Mouse (Mus musculus) neural tube, embryonic 15.5 days (tissue): ENCODE measurements around the gene Rad17. TPM values are rescaled to one million over a fixed set of nuclear protein-coding genes. Genes with fewer than 3 reads are reported as not detected.

ENCODE experiments used
- ATAC-seq: fragments of 200-750 bp; cut with Nextera tagmentation; 2 replicates; pipeline ENCODE4 v1.8.0; 2017; ENCODE audit warnings: mild to moderate bottlenecking, moderate TSS enrichment, moderate library complexity; ENCODE audit not compliant: low FRiP score
- H3K27ac ChIP-seq: fragments of 300-500 bp; sonication (generic); replicated peaks from 2 replicates; pipeline ENCODE4 v1.5.1; 2015; ENCODE audit warnings: mild to moderate bottlenecking, inconsistent platforms
- H3K27me3 ChIP-seq: fragments of 300-500 bp; sonication (generic); replicated peaks from 2 replicates; pipeline ENCODE4 v1.6.1; 2015; ENCODE audit warnings: inconsistent platforms
- H3K36me3 ChIP-seq: fragments of 300-500 bp; sonication (generic); 2 replicates; pipeline ENCODE4 v1.6.1; 2015; ENCODE audit warnings: inconsistent platforms
- H3K4me1 ChIP-seq: fragments of 300-500 bp; sonication (generic); 2 replicates; pipeline ENCODE4 v1.6.1; 2015; ENCODE audit warnings: inconsistent platforms
- H3K4me2 ChIP-seq: fragments of 300-500 bp; sonication (generic); 2 replicates; pipeline ENCODE4 v1.6.1; 2015; ENCODE audit warnings: inconsistent platforms, mild to moderate bottlenecking, moderate library complexity
- H3K4me3 ChIP-seq: fragments of 300-500 bp; sonication (generic); replicated peaks from 2 replicates; pipeline ENCODE4 v1.5.1; 2015; ENCODE audit warnings: mild to moderate bottlenecking, inconsistent platforms
- H3K9ac ChIP-seq: fragments of 300-500 bp; sonication (generic); replicated peaks from 2 replicates; pipeline ENCODE4 v1.6.1; 2015; ENCODE audit warnings: mild to moderate bottlenecking, inconsistent platforms
- H3K9me3 ChIP-seq: fragments of 300-500 bp; sonication (generic); replicated peaks from 2 replicates; pipeline ENCODE4 v1.6.1; 2016; ENCODE audit warnings: inconsistent platforms
- WGBS: fragments of 180-500 bp; shearing (Covaris S2); methylation state at CpG from one replicate; pipeline ENCODE4 v1.1.7; 2015; ENCODE audit warnings: mixed read lengths; 5-methylcytosine and 5-hydroxymethylcytosine counted together
- polyA plus RNA-seq: library from polyadenylated mRNA; unstranded; fragments of >200 nt; fragmentation: Nextera tagmentation; extraction: Ambion mirVana; gene quantifications from 2 replicates; pipeline ENCODE4 v1.2.1, GENCODE M21; 2015

Rad17 gene
- polyA plus RNA-seq, 1 experiment from 2014 or later = 16.2 TPM

- WGBS = 93% methylated on average over 13 of the region's 13 CpGs
- Histone ChIP-seq H3K27ac (no peak overlapping the region), H3K4me2 (no peak overlapping the region), H3K36me3 (0 out of 2 replicates have a peak, but pooled peaks cover 6% of the 10 kb centered on the region), H3K9ac (no peak overlapping the region), H3K4me1 (no peaks in the 10 kb centered on the region), H3K9me3 (0 out of 2 replicates have a peak, but pooled peaks cover 4% of the 10 kb centered on the region), H3K4me3 (no peak overlapping the region), H3K27me3 (no peaks in the 10 kb centered on the region)
- no peak for ATAC-seq
Observed at GRCm38 (mm10) chr13:100611266-100611665, 39.6 kb downstream of the Rad17 start.

GRCm38 (mm10) chr13:100607756-100608155, 43.1 kb downstream of the Rad17 start:
- H3K9me3 ChIP-seq = 0 out of 2 replicates have a peak, but pooled peaks cover 4% of the 10 kb centered on the region
- WGBS = 91% methylated on average over 8 of the region's 8 CpGs
- no peak overlapping the region for H3K9ac ChIP-seq
- no peak overlapping the region for H3K27ac ChIP-seq
- no peak overlapping the region for H3K4me2 ChIP-seq
- H3K4me3 ChIP-seq = no peak overlapping the region
- no peak for ATAC-seq
- 0 out of 2 replicates have a peak, but pooled peaks cover 6% of the 10 kb centered on the region for H3K36me3 ChIP-seq
- H3K4me1 ChIP-seq = no peaks in the 10 kb centered on the region
- no peaks in the 10 kb centered on the region for H3K27me3 ChIP-seq

GRCm38 (mm10) chr13:100605845-100606244, 45.0 kb downstream of the Rad17 start:
- no peak for ATAC-seq
- Histone ChIP-seq H3K9me3 (0 out of 2 replicates have a peak, but pooled peaks cover 4% of the 10 kb centered on the region), H3K27me3 (no peaks in the 10 kb centered on the region), H3K4me3 (no peak overlapping the region), H3K4me1 (no peaks in the 10 kb centered on the region), H3K36me3 (no peaks in the 10 kb centered on the region), H3K9ac (no peak overlapping the region), H3K27ac (no peak overlapping the region), H3K4me2 (no peak overlapping the region)
- 67% methylated on average over 1 of the region's 1 CpGs for WGBS

GRCm38 (mm10) chr13:100603738-100604095, 47.1 kb downstream of the Rad17 start:
- Histone ChIP-seq H3K4me2 (no peak overlapping the region), H3K4me1 (no peaks in the 10 kb centered on the region)
- 90% methylated on average over 11 of the region's 11 CpGs for WGBS

GRCm38 (mm10) chr13:100603031-100603737, 47.7 kb downstream of the Rad17 start:
- no peaks in the 10 kb centered on the region for H3K27me3 ChIP-seq
- 0 out of 2 replicates have a peak, but pooled peaks cover 4% of the 10 kb centered on the region for H3K9me3 ChIP-seq
- no peak overlapping the region for H3K4me3 ChIP-seq
- ATAC-seq = no peak
- no peak overlapping the region for H3K9ac ChIP-seq
- no peak overlapping the region for H3K27ac ChIP-seq
- 92% methylated on average over 10 of the region's 10 CpGs for WGBS
- H3K4me2 ChIP-seq = no peak overlapping the region
- no peaks in the 10 kb centered on the region for H3K4me1 ChIP-seq
- H3K36me3 ChIP-seq = no peaks in the 10 kb centered on the region

More at GRCm38 (mm10) chr13:100603738-100604095, 47.1 kb downstream of the Rad17 start:
- no peak for ATAC-seq
- Histone ChIP-seq H3K36me3 (no peaks in the 10 kb centered on the region), H3K4me3 (no peak overlapping the region), H3K9ac (no peak overlapping the region), H3K27me3 (no peaks in the 10 kb centered on the region), H3K9me3 (0 out of 2 replicates have a peak, but pooled peaks cover 4% of the 10 kb centered on the region), H3K27ac (no peak overlapping the region)

- ATAC-seq = no peak
- Histone ChIP-seq H3K4me1 (no peaks in the 10 kb centered on the region), H3K4me2 (no peak overlapping the region), H3K27me3 (no peaks in the 10 kb centered on the region), H3K9me3 (no peaks in the 10 kb centered on the region), H3K4me3 (no peak overlapping the region), H3K27ac (no peak overlapping the region), H3K36me3 (no peaks in the 10 kb centered on the region), H3K9ac (no peak overlapping the region)
- WGBS = 57% methylated on average over 5 of the region's 5 CpGs
Observed at GRCm38 (mm10) chr13:100602239-100602902, 48.5 kb downstream of the Rad17 start.

GRCm38 (mm10) chr13:100601034-100601433, 49.8 kb downstream of the Rad17 start:
- Histone ChIP-seq H3K36me3 (no peaks in the 10 kb centered on the region), H3K4me2 (no peak overlapping the region), H3K4me3 (no peak overlapping the region), H3K27ac (no peak overlapping the region), H3K4me1 (no peaks in the 10 kb centered on the region), H3K27me3 (no peaks in the 10 kb centered on the region), H3K9ac (no peak overlapping the region), H3K9me3 (no peaks in the 10 kb centered on the region)
- 74% methylated on average over 7 of the region's 8 CpGs for WGBS
- ATAC-seq = no peak

GRCm38 (mm10) chr13:100600317-100600716, 50.5 kb downstream of the Rad17 start:
- Histone ChIP-seq H3K9me3 (no peaks in the 10 kb centered on the region), H3K36me3 (no peaks in the 10 kb centered on the region), H3K4me2 (no peak overlapping the region), H3K27ac (no peak overlapping the region), H3K4me3 (no peak overlapping the region), H3K9ac (no peak overlapping the region), H3K4me1 (no peaks in the 10 kb centered on the region), H3K27me3 (no peaks in the 10 kb centered on the region)
- no peak for ATAC-seq
- 82% methylated on average over 12 of the region's 12 CpGs for WGBS

GRCm38 (mm10) chr13:100597284-100597683, 53.6 kb downstream of the Rad17 start:
- Histone ChIP-seq H3K4me1 (no peaks in the 10 kb centered on the region), H3K9me3 (no peaks in the 10 kb centered on the region), H3K27ac (no peak overlapping the region), H3K4me2 (no peak overlapping the region), H3K36me3 (no peaks in the 10 kb centered on the region), H3K4me3 (no peak overlapping the region), H3K27me3 (no peaks in the 10 kb centered on the region), H3K9ac (no peak overlapping the region)
- ATAC-seq = no peak
- WGBS = 83% methylated on average over 9 of the region's 9 CpGs

- ATAC-seq = no peak
Observed at GRCm38 (mm10) chr13:100595552-100595885, 55.3 kb downstream of the Rad17 start.

GRCm38 (mm10) chr13:100594838-100595551, 55.9 kb downstream of the Rad17 start:
- no peaks in the 10 kb centered on the region for H3K4me1 ChIP-seq
- no peak overlapping the region for H3K4me3 ChIP-seq
- no peaks in the 10 kb centered on the region for H3K27me3 ChIP-seq
- H3K36me3 ChIP-seq = no peaks in the 10 kb centered on the region
- H3K4me2 ChIP-seq = no peak overlapping the region
- no peak for ATAC-seq
- H3K27ac ChIP-seq = no peak overlapping the region
- H3K9ac ChIP-seq = no peak overlapping the region
- H3K9me3 ChIP-seq = no peaks in the 10 kb centered on the region
- 76% methylated on average over 5 of the region's 5 CpGs for WGBS

More at GRCm38 (mm10) chr13:100595552-100595885, 55.3 kb downstream of the Rad17 start:
- Histone ChIP-seq H3K4me2 (no peak overlapping the region), H3K4me1 (no peaks in the 10 kb centered on the region), H3K27ac (no peak overlapping the region), H3K4me3 (no peak overlapping the region), H3K27me3 (no peaks in the 10 kb centered on the region), H3K36me3 (no peaks in the 10 kb centered on the region), H3K9ac (no peak overlapping the region), H3K9me3 (no peaks in the 10 kb centered on the region)
- 73% methylated on average over 3 of the region's 3 CpGs for WGBS
